Mouse (Mus musculus): ENCODE results near the gene Neil3. TPM values are rescaled to one million over a fixed set of nuclear protein-coding genes. Genes with fewer than 3 reads are reported as not detected.
A peak's percentile ranks its signal among the peaks of the same experiment; 100 is the strongest.

Gene Neil3
- 22.1 and 24.6 TPM in 2 replicates for polyA plus RNA-seq (2014; fragmentation: Nextera tagmentation; extraction: Ambion mirVana)

GRCm38 (mm10) chr8:53638495-53639171 lies at the start of gene Neil3:
Neil3 (minus strand) TSS chr8:53639065.
- peak within 1 kb of the TSS; percentile 78 for H3K4me3 ChIP-seq (ENCODE audit: low read depth, low read length)
- peak within 1 kb of the TSS; percentile 76 for H3K4me2 ChIP-seq
- ATAC-seq (replicated peaks; ENCODE audit: low FRiP score) (peak; percentile 99), DNase-seq (ENCODE audit: low spot score) (peak; percentile 92)
- under 1% methylated on average over 26 of the region's 26 CpGs for WGBS
- peak within 1 kb of the TSS; percentile 73 for H3K27ac ChIP-seq (ENCODE audit: low read depth, low read length)
- no peaks in the 10 kb centered on the region for H3K36me3 ChIP-seq (ENCODE audit: control insufficient read depth, insufficient read depth, low read length)
- H3K27me3 ChIP-seq (replicated peaks; ENCODE audit: control insufficient read depth, insufficient read depth, low read length) = no peaks in the 10 kb centered on the region
- peaks cover 5% of the 10 kb centered on the region; the same call in 1 of the 2 replicates for H3K4me1 ChIP-seq (replicated peaks; ENCODE audit: control insufficient read depth, insufficient read depth, low read length)
- peak within 1 kb of the TSS; percentile 91 for H3K9ac ChIP-seq (ENCODE audit: low read depth, low read length)
- H3K9me3 ChIP-seq (ENCODE audit: control insufficient read depth, low read length) = no peaks in the 10 kb centered on the region

- no peaks in the 10 kb centered on the region for H3K27me3 ChIP-seq (replicated peaks; ENCODE audit: control insufficient read depth, insufficient read depth, low read length)
- no peaks in the 10 kb centered on the region for H3K4me1 ChIP-seq (replicated peaks; ENCODE audit: control insufficient read depth, insufficient read depth, low read length)
- H3K9ac ChIP-seq (ENCODE audit: low read depth, low read length) = no peak overlapping the region
- DNase-seq (ENCODE audit: low spot score) (peak; percentile 33), ATAC-seq (replicated peaks; ENCODE audit: low FRiP score) (no peak)
- no peak overlapping the region for H3K27ac ChIP-seq (ENCODE audit: low read depth, low read length)
- 32% methylated on average over 12 of the region's 12 CpGs for WGBS
- no peak overlapping the region for H3K4me3 ChIP-seq (ENCODE audit: low read depth, low read length)
- H3K9me3 ChIP-seq (ENCODE audit: control insufficient read depth, low read length) = no peaks in the 10 kb centered on the region
- no peak overlapping the region for H3K4me2 ChIP-seq
- no peaks in the 10 kb centered on the region for H3K36me3 ChIP-seq (ENCODE audit: control insufficient read depth, insufficient read depth, low read length)
Observed at GRCm38 (mm10) chr8:53680846-53681245, 42.0 kb upstream of the Neil3 start.

GRCm38 (mm10) chr8:53663946-53664345 lies 25.1 kb upstream of the Neil3 start:
- no peak overlapping the region for H3K4me2 ChIP-seq
- H3K27me3 ChIP-seq (replicated peaks; ENCODE audit: control insufficient read depth, insufficient read depth, low read length) = no peaks in the 10 kb centered on the region
- ATAC-seq (replicated peaks; ENCODE audit: low FRiP score) (no peak), DNase-seq (ENCODE audit: low spot score) (peak; percentile 46)
- no peaks in the 10 kb centered on the region for H3K36me3 ChIP-seq (ENCODE audit: control insufficient read depth, insufficient read depth, low read length)
- H3K4me3 ChIP-seq (ENCODE audit: low read depth, low read length) = no peak overlapping the region
- no peaks in the 10 kb centered on the region for H3K9me3 ChIP-seq (ENCODE audit: control insufficient read depth, low read length)
- H3K4me1 ChIP-seq (replicated peaks; ENCODE audit: control insufficient read depth, insufficient read depth, low read length) = no peaks in the 10 kb centered on the region
- H3K27ac ChIP-seq (ENCODE audit: low read depth, low read length) = no peak overlapping the region
- no peak overlapping the region for H3K9ac ChIP-seq (ENCODE audit: low read depth, low read length)
- 26% methylated on average over 4 of the region's 4 CpGs for WGBS

- Histone ChIP-seq H3K9ac (ENCODE audit: low read depth, low read length) (no peak overlapping the region), H3K4me2 (no peak overlapping the region), H3K27ac (ENCODE audit: low read depth, low read length) (no peak overlapping the region), H3K9me3 (ENCODE audit: control insufficient read depth, low read length) (no peaks in the 10 kb centered on the region), H3K36me3 (ENCODE audit: control insufficient read depth, insufficient read depth, low read length) (no peaks in the 10 kb centered on the region), H3K4me3 (ENCODE audit: low read depth, low read length) (no peak overlapping the region), H3K27me3 (replicated peaks; ENCODE audit: control insufficient read depth, insufficient read depth, low read length) (no peaks in the 10 kb centered on the region), H3K4me1 (replicated peaks; ENCODE audit: control insufficient read depth, insufficient read depth, low read length) (no peaks in the 10 kb centered on the region)
- DNase-seq (ENCODE audit: low spot score) (no peak), ATAC-seq (replicated peaks; ENCODE audit: low FRiP score) (no peak)
- 71% methylated on average over 3 of the region's 3 CpGs for WGBS
Observed at GRCm38 (mm10) chr8:53661436-53661835, 22.6 kb upstream of the Neil3 start.

- Histone ChIP-seq H3K4me1 (replicated peaks; ENCODE audit: control insufficient read depth, insufficient read depth, low read length) (0 out of 2 replicates have a peak, but pooled peaks cover 4% of the 10 kb centered on the region), H3K9ac (ENCODE audit: low read depth, low read length) (no peak overlapping the region), H3K36me3 (ENCODE audit: control insufficient read depth, insufficient read depth, low read length) (no peaks in the 10 kb centered on the region), H3K9me3 (ENCODE audit: control insufficient read depth, low read length) (no peaks in the 10 kb centered on the region), H3K4me3 (ENCODE audit: low read depth, low read length) (no peak overlapping the region), H3K27ac (ENCODE audit: low read depth, low read length) (no peak overlapping the region), H3K27me3 (replicated peaks; ENCODE audit: control insufficient read depth, insufficient read depth, low read length) (no peaks in the 10 kb centered on the region), H3K4me2 (no peak overlapping the region)
- no peak for DNase-seq (ENCODE audit: low spot score)
- no peak for ATAC-seq (replicated peaks; ENCODE audit: low FRiP score)
- WGBS = 90% methylated on average over 4 of the region's 4 CpGs
Observed at GRCm38 (mm10) chr8:53630618-53631017, 8.2 kb downstream of the Neil3 start.

- Histone ChIP-seq H3K9ac (ENCODE audit: low read depth, low read length) (no peak overlapping the region), H3K27me3 (replicated peaks; ENCODE audit: control insufficient read depth, insufficient read depth, low read length) (no peaks in the 10 kb centered on the region), H3K4me3 (ENCODE audit: low read depth, low read length) (no peak overlapping the region), H3K27ac (ENCODE audit: low read depth, low read length) (no peak overlapping the region), H3K4me1 (replicated peaks; ENCODE audit: control insufficient read depth, insufficient read depth, low read length) (0 out of 2 replicates have a peak, but pooled peaks cover 4% of the 10 kb centered on the region), H3K36me3 (ENCODE audit: control insufficient read depth, insufficient read depth, low read length) (no peaks in the 10 kb centered on the region), H3K4me2 (no peak overlapping the region), H3K9me3 (ENCODE audit: control insufficient read depth, low read length) (no peaks in the 10 kb centered on the region)
- 90% methylated on average over 4 of the region's 4 CpGs for WGBS
- ATAC-seq (replicated peaks; ENCODE audit: low FRiP score) (no peak), DNase-seq (ENCODE audit: low spot score) (no peak)
Observed at GRCm38 (mm10) chr8:53628864-53629415, 9.9 kb downstream of the Neil3 start.

- Histone ChIP-seq H3K9ac (ENCODE audit: low read depth, low read length) (no peak overlapping the region), H3K36me3 (ENCODE audit: control insufficient read depth, insufficient read depth, low read length) (no peaks in the 10 kb centered on the region), H3K9me3 (ENCODE audit: control insufficient read depth, low read length) (no peaks in the 10 kb centered on the region), H3K4me3 (ENCODE audit: low read depth, low read length) (no peak overlapping the region), H3K4me2 (no peak overlapping the region), H3K27me3 (replicated peaks; ENCODE audit: control insufficient read depth, insufficient read depth, low read length) (no peaks in the 10 kb centered on the region), H3K27ac (ENCODE audit: low read depth, low read length) (no peak overlapping the region), H3K4me1 (replicated peaks; ENCODE audit: control insufficient read depth, insufficient read depth, low read length) (no peaks in the 10 kb centered on the region)
- 81% methylated on average over 3 of the region's 3 CpGs for WGBS
- DNase-seq (ENCODE audit: low spot score) (no peak), ATAC-seq (replicated peaks; ENCODE audit: low FRiP score) (no peak)
Observed at GRCm38 (mm10) chr8:53623425-53623824, 15.4 kb downstream of the Neil3 start.

GRCm38 (mm10) chr8:53619196-53619595 lies 19.7 kb downstream of the Neil3 start:
- ATAC-seq (replicated peaks; ENCODE audit: low FRiP score) (no peak), DNase-seq (ENCODE audit: low spot score) (no peak)
- H3K9me3 ChIP-seq (ENCODE audit: control insufficient read depth, low read length) = no peaks in the 10 kb centered on the region
- WGBS = 93% methylated on average over 3 of the region's 3 CpGs
- H3K9ac ChIP-seq (ENCODE audit: low read depth, low read length) = no peak overlapping the region
- no peaks in the 10 kb centered on the region for H3K4me1 ChIP-seq (replicated peaks; ENCODE audit: control insufficient read depth, insufficient read depth, low read length)
- H3K36me3 ChIP-seq (ENCODE audit: control insufficient read depth, insufficient read depth, low read length) = no peaks in the 10 kb centered on the region; the same call in 1 of the 2 replicates
- no peak overlapping the region for H3K27ac ChIP-seq (ENCODE audit: low read depth, low read length)
- H3K27me3 ChIP-seq (replicated peaks; ENCODE audit: control insufficient read depth, insufficient read depth, low read length) = no peaks in the 10 kb centered on the region
- no peak overlapping the region for H3K4me3 ChIP-seq (ENCODE audit: low read depth, low read length)
- H3K4me2 ChIP-seq = no peak overlapping the region

GRCm38 (mm10) chr8:53614288-53614646 lies 24.6 kb downstream of the Neil3 start:
- no peaks in the 10 kb centered on the region for H3K27me3 ChIP-seq (replicated peaks; ENCODE audit: control insufficient read depth, insufficient read depth, low read length)
- no peak overlapping the region for H3K4me3 ChIP-seq (ENCODE audit: low read depth, low read length)
- WGBS = 83% methylated on average over 8 of the region's 8 CpGs
- no peaks in the 10 kb centered on the region for H3K9me3 ChIP-seq (ENCODE audit: control insufficient read depth, low read length)
- H3K4me2 ChIP-seq = no peak overlapping the region
- H3K36me3 ChIP-seq (ENCODE audit: control insufficient read depth, insufficient read depth, low read length) = no peaks in the 10 kb centered on the region; the same call in 1 of the 2 replicates
- H3K27ac ChIP-seq (ENCODE audit: low read depth, low read length) = no peak overlapping the region
- DNase-seq (ENCODE audit: low spot score) (no peak), ATAC-seq (replicated peaks; ENCODE audit: low FRiP score) (no peak)
- H3K9ac ChIP-seq (ENCODE audit: low read depth, low read length) = no peak overlapping the region
- no peaks in the 10 kb centered on the region for H3K4me1 ChIP-seq (replicated peaks; ENCODE audit: control insufficient read depth, insufficient read depth, low read length)

Data from liver, embryonic 11.5 days (tissue).